Comparison of ENCODE assay signal across 21 mouse cellular contexts in genomic region chr5:107964031-107964758, GRCm38 (mm10). TPM values are rescaled to one million over a fixed set of nuclear protein-coding genes. Genes with fewer than 3 reads are reported as not detected.
DNase-seq lines count a peak whose midpoint lies in the region; ATAC-seq and TF ChIP-seq lines count a peak whose summit lies in the region.
"Had no signal": no experiment of that assay in that cellular context is flagged by ENCODE, and none has a peak within 500 bp of the region (broad histone marks: within the 10 kb centered on the region; RNA-seq: fewer than 3 reads in every experiment).

No protein-coding gene starts in this region.

- WGBS in forebrain, embryonic 14.5 days = 70% methylated on average over 2 of the region's 2 CpGs
- 89% methylated on average over 2 of the region's 2 CpGs for WGBS in forebrain, embryonic 11.5 days
- WGBS in liver, embryonic 12.5 days (ENCODE audit: insufficient replicate concordance) = 37% methylated on average over 2 of the region's 2 CpGs
- 40% methylated on average over 2 of the region's 2 CpGs for WGBS in liver, embryonic 11.5 days
- WGBS in neural tube, embryonic 15.5 days = 94% methylated on average over 2 of the region's 2 CpGs

- DNase-seq in forebrain, embryonic 14.5 days (ENCODE audit: low spot score) = peak; percentile 45
- no peak for DNase-seq in forebrain, embryonic 11.5 days (ENCODE audit: low spot score)
- peak; percentile 78 for DNase-seq in heart, adult 11 months
- no peak for DNase-seq in heart, postnatal 25 days (ENCODE audit: low spot score)
- DNase-seq in liver, embryonic 11.5 days (ENCODE audit: low spot score) = no peak
- peak; percentile 51 for DNase-seq in MEL (ENCODE audit: low read depth, low spot score)
- DNase-seq: adrenal gland, postnatal 14 days; cerebellum, adult 2 months; cerebellum, postnatal 10 days; gastrocnemius, postnatal 25 days; heart, adult 18-20 months; heart, postnatal 14 days; kidney, adult 11 months had no signal

- peak; percentile 65; the same call in 1 of the 2 replicates for ATAC-seq in forebrain, embryonic 14.5 days
- no peak for ATAC-seq in forebrain, embryonic 11.5 days (replicated peaks; ENCODE audit: low FRiP score)
- no peak for ATAC-seq in liver, embryonic 12.5 days
- ATAC-seq in liver, embryonic 11.5 days (replicated peaks; ENCODE audit: low FRiP score) = no peak
- ATAC-seq in neural tube, embryonic 15.5 days (ENCODE audit: low FRiP score) = no peak
- ATAC-seq: activated CD4-positive, CD25-positive, alpha-beta regulatory T cell, adult 4 months; Patski had no signal

- no peaks in the 10 kb centered on the region for H3K27me3 ChIP-seq in forebrain, embryonic 14.5 days (replicated peaks; ENCODE audit: control insufficient read depth, insufficient read depth, low read length)
- H3K27me3 ChIP-seq in forebrain, embryonic 11.5 days (ENCODE audit: control insufficient read depth, insufficient read depth, low read length) = no peaks in the 10 kb centered on the region; the same call in 1 of the 2 replicates
- H3K27me3 ChIP-seq in liver, embryonic 12.5 days (replicated peaks) = no peaks in the 10 kb centered on the region
- no peaks in the 10 kb centered on the region for H3K27me3 ChIP-seq in liver, embryonic 11.5 days (replicated peaks; ENCODE audit: control insufficient read depth, insufficient read depth, low read length)
- H3K27me3 ChIP-seq in MEL (ENCODE audit: control insufficient read depth in 1 of 2, insufficient read depth in 2 of 2, low read length in 2 of 2) = no peaks in the 10 kb centered on the region
- no peaks in the 10 kb centered on the region for H3K27me3 ChIP-seq in neural tube, embryonic 15.5 days (replicated peaks)
- H3K27me3 ChIP-seq: heart, embryonic 15.5 days; hindbrain, embryonic 15.5 days; Patski had no signal

- no peaks in the 10 kb centered on the region for H3K9me3 ChIP-seq in forebrain, embryonic 14.5 days (replicated peaks; ENCODE audit: control insufficient read depth, low read length)
- no peaks in the 10 kb centered on the region for H3K9me3 ChIP-seq in forebrain, embryonic 11.5 days (ENCODE audit: control insufficient read depth, low read length)
- no peaks in the 10 kb centered on the region for H3K9me3 ChIP-seq in liver, embryonic 12.5 days (replicated peaks)
- no peaks in the 10 kb centered on the region for H3K9me3 ChIP-seq in liver, embryonic 11.5 days (ENCODE audit: control insufficient read depth, low read length)
- no peaks in the 10 kb centered on the region for H3K9me3 ChIP-seq in MEL (replicated peaks; ENCODE audit: insufficient read depth, low read length)
- no peaks in the 10 kb centered on the region for H3K9me3 ChIP-seq in neural tube, embryonic 15.5 days (replicated peaks)
- H3K9me3 ChIP-seq: embryonic facial prominence, embryonic 10.5 days; heart, embryonic 15.5 days; hindbrain, embryonic 15.5 days had no signal

- no peak for TF ChIP-seq CTCF in MEL (IDR thresholded peaks at IDR 0.05 in 2 of 3, conservative IDR thresholded peaks at IDR 0.05 in 1 of 3; ENCODE audit: control insufficient read depth in 1 of 3, insufficient read depth in 1 of 3, low read depth in 2 of 3, low read length in 3 of 3, poor library complexity in 1 of 3, severe bottlenecking in 1 of 3)

- intact Hi-C loops in heart, postnatal 25 days (cut with DNase I) = no loop called here

- TF ChIP-seq EP300 in MEL (IDR thresholded peaks at IDR 0.05; ENCODE audit: low read depth in 1 of 2, low read length in 2 of 2) = peak in 1 of 2 experiments; percentile 65; a peak in 3 of 4 replicates

- H3K4me2 ChIP-seq in forebrain, embryonic 14.5 days (ENCODE audit: low read length) = no peak overlapping the region
- no peak overlapping the region for H3K4me2 ChIP-seq in forebrain, embryonic 11.5 days (ENCODE audit: low read depth, low read length, severe bottlenecking)
- H3K4me2 ChIP-seq in liver, embryonic 12.5 days = no peak overlapping the region
- H3K4me2 ChIP-seq in liver, embryonic 11.5 days = no peak overlapping the region
- H3K4me2 ChIP-seq in neural tube, embryonic 15.5 days = no peak overlapping the region
- H3K4me2 ChIP-seq: heart, embryonic 11.5 days; heart, embryonic 15.5 days; hindbrain, embryonic 15.5 days had no signal

- H3K79me2 ChIP-seq in MEL (ENCODE audit: control insufficient read depth, insufficient read depth, low read length, poor library complexity) = peaks cover 4% of the 10 kb centered on the region

- peaks cover 4% of the 10 kb centered on the region; the same call in 1 of the 2 replicates for H3K4me1 ChIP-seq in forebrain, embryonic 14.5 days (ENCODE audit: control insufficient read depth, insufficient read depth, low read length)
- no peaks in the 10 kb centered on the region for H3K4me1 ChIP-seq in forebrain, embryonic 11.5 days (replicated peaks; ENCODE audit: control insufficient read depth, insufficient read depth, low read length)
- peaks cover 97% of the 10 kb centered on the region for H3K4me1 ChIP-seq in liver, embryonic 12.5 days
- peaks cover 60% of the 10 kb centered on the region for H3K4me1 ChIP-seq in liver, embryonic 11.5 days (replicated peaks; ENCODE audit: control insufficient read depth, insufficient read depth, low read length)
- peaks cover 49 to 56% of the 10 kb centered on the region in 2 experiments for H3K4me1 ChIP-seq in MEL (ENCODE audit: control insufficient read depth in 1 of 2, insufficient read depth in 2 of 2, low read length in 2 of 2)
- peaks cover 18% of the 10 kb centered on the region for H3K4me1 ChIP-seq in neural tube, embryonic 15.5 days
- H3K4me1 ChIP-seq: embryonic facial prominence, embryonic 10.5 days had no signal

- no peak overlapping the region for H3K4me3 ChIP-seq in forebrain, embryonic 14.5 days (ENCODE audit: low read depth, low read length)
- H3K4me3 ChIP-seq in forebrain, embryonic 11.5 days (ENCODE audit: low read depth, low read length) = no peak overlapping the region
- H3K4me3 ChIP-seq in liver, embryonic 12.5 days = no peak overlapping the region
- H3K4me3 ChIP-seq in liver, embryonic 11.5 days (ENCODE audit: low read depth, low read length) = no peak overlapping the region
- no peak overlapping the region for H3K4me3 ChIP-seq in MEL (ENCODE audit: control insufficient read depth in 1 of 2, insufficient read depth in 1 of 2, low read depth in 2 of 2, low read length in 2 of 2)
- no peak overlapping the region for H3K4me3 ChIP-seq in neural tube, embryonic 15.5 days (replicated peaks)
- H3K4me3 ChIP-seq: embryonic facial prominence, embryonic 10.5 days; heart, embryonic 15.5 days; hindbrain, embryonic 15.5 days had no signal

- TF ChIP-seq POLR2A in MEL (IDR thresholded peaks at IDR 0.05; ENCODE audit: control insufficient read depth in 1 of 2, insufficient read depth in 1 of 2, low read depth in 1 of 2, low read length in 2 of 2, poor library complexity in 1 of 2) = no peak

- H3K36me3 ChIP-seq in forebrain, embryonic 14.5 days (ENCODE audit: control insufficient read depth, insufficient read depth, low read length) = no peaks in the 10 kb centered on the region
- no peaks in the 10 kb centered on the region for H3K36me3 ChIP-seq in forebrain, embryonic 11.5 days (ENCODE audit: control insufficient read depth, insufficient read depth, low read length)
- H3K36me3 ChIP-seq in liver, embryonic 12.5 days = no peaks in the 10 kb centered on the region
- no peaks in the 10 kb centered on the region for H3K36me3 ChIP-seq in liver, embryonic 11.5 days (ENCODE audit: control insufficient read depth, insufficient read depth, low read length)
- H3K36me3 ChIP-seq in MEL (ENCODE audit: control insufficient read depth in 1 of 2, insufficient read depth in 2 of 2, low read length in 2 of 2) = peaks cover 0 to 67% of the 10 kb centered on the region in 2 experiments; a peak in 2 of 4 replicates
- H3K36me3 ChIP-seq in neural tube, embryonic 15.5 days = no peaks in the 10 kb centered on the region
- H3K36me3 ChIP-seq: embryonic facial prominence, embryonic 10.5 days; heart, embryonic 15.5 days; hindbrain, embryonic 15.5 days had no signal

- TF ChIP-seq RAD21 in MEL (IDR thresholded peaks at IDR 0.05; ENCODE audit: low read depth, low read length) = no peak

- H3K9ac ChIP-seq in forebrain, embryonic 14.5 days (ENCODE audit: low read length) = no peak overlapping the region
- H3K9ac ChIP-seq in forebrain, embryonic 11.5 days (ENCODE audit: low read length) = no peak overlapping the region
- no peak overlapping the region for H3K9ac ChIP-seq in liver, embryonic 12.5 days
- no peak overlapping the region for H3K9ac ChIP-seq in liver, embryonic 11.5 days (ENCODE audit: low read depth, low read length)
- H3K9ac ChIP-seq in MEL (ENCODE audit: control insufficient read depth, low read depth, low read length, poor library complexity, severe bottlenecking) = no peak overlapping the region
- H3K9ac ChIP-seq in neural tube, embryonic 15.5 days (replicated peaks) = no peak overlapping the region
- H3K9ac ChIP-seq: heart, embryonic 15.5 days; hindbrain, embryonic 15.5 days had no signal

- no peak overlapping the region for H3K27ac ChIP-seq in forebrain, embryonic 14.5 days (ENCODE audit: low read depth, low read length)
- no peak overlapping the region for H3K27ac ChIP-seq in forebrain, embryonic 11.5 days (ENCODE audit: low read depth, low read length)
- 0 out of 2 replicates have a peak overlapping the region, but pooled peaks have one; percentile 15 for H3K27ac ChIP-seq in liver, embryonic 12.5 days
- no peak overlapping the region for H3K27ac ChIP-seq in liver, embryonic 11.5 days (ENCODE audit: low read depth, low read length)
- H3K27ac ChIP-seq in MEL (ENCODE audit: control insufficient read depth, low read depth, low read length) = peak overlapping the region; percentile 1; the same call in 1 of the 2 replicates
- H3K27ac ChIP-seq in neural tube, embryonic 15.5 days (replicated peaks) = no peak overlapping the region
- H3K27ac ChIP-seq: embryonic facial prominence, embryonic 10.5 days; heart, embryonic 15.5 days; hindbrain, embryonic 15.5 days had no signal

TF ChIP-seq in MEL, 35 proteins besides CTCF, POLR2A, EP300 and RAD21 (continues in another document):
- peak; percentile 83 for TF ChIP-seq ETS1 (IDR thresholded peaks at IDR 0.05; ENCODE audit: low read depth, low read length)
- TF ChIP-seq TCF12 (IDR thresholded peaks at IDR 0.05; ENCODE audit: low read depth, low read length) = peak; percentile 32; the same call in 1 of the 2 replicates
- peak; percentile 54 for TF ChIP-seq GATA1 (IDR thresholded peaks at IDR 0.05; ENCODE audit: low read depth, low read length)

RNA-seq across cellular contexts. Expression of gene Fam69a, which starts 22.7 kb away (rescaled TPM):
- polyA plus RNA-seq in forebrain, embryonic 14.5 days (2014; fragmentation: Nextera tagmentation; extraction: Ambion mirVana) = 34.1 and 34.2 TPM in 2 replicates
- polyA plus RNA-seq in forebrain, embryonic 11.5 days (2014; fragmentation: Nextera tagmentation; extraction: Ambion mirVana) = 18.1 and 21.7 TPM in 2 replicates
- total RNA-seq in heart, postnatal 25 days (2021) = 10 to 100 TPM in 1 of 2 experiments, 1 to 10 TPM in 1; 8.0 to 10.9 TPM
- 12.5 and 13.8 TPM in 2 replicates for polyA plus RNA-seq in liver, embryonic 12.5 days (2016; fragmentation: Nextera tagmentation; extraction: Ambion mirVana)
- polyA plus RNA-seq in liver, embryonic 11.5 days (2014; fragmentation: Nextera tagmentation; extraction: Ambion mirVana) = 19.5 and 20.6 TPM in 2 replicates
- total RNA-seq in MEL (2012; rRNA removed) = 8.0 and 10.6 TPM in 2 replicates
- 1 to 10 TPM in 1 of 2 experiments, not detected in 1; 8.5 TPM for polyA plus RNA-seq in MEL (2012; ENCODE audit: insufficient read depth in 1 of 2, insufficient read length in 2 of 2, low read depth in 1 of 2, low replicate concordance in 2 of 2, missing spikeins in 1 of 2)
- 72.4 and 79.1 TPM in 2 replicates for polyA plus RNA-seq in neural tube, embryonic 15.5 days (2015; fragmentation: Nextera tagmentation; extraction: Ambion mirVana)

Comparison
In these comparisons a context has a peak if more than half of its experiments do, and no peak if none do; other contexts are left out.
1. DNase-seq: peak in forebrain, embryonic 14.5 days (single experiment), heart, adult 11 months (single experiment) and MEL (single experiment); none in forebrain, embryonic 11.5 days (single experiment), heart, postnatal 25 days (single experiment) and liver, embryonic 11.5 days (single experiment).
2. H3K27ac ChIP-seq: peak in liver, embryonic 12.5 days (single experiment) and MEL (single experiment); none in forebrain, embryonic 14.5 days (single experiment), forebrain, embryonic 11.5 days (single experiment), liver, embryonic 11.5 days (single experiment) and neural tube, embryonic 15.5 days (single experiment).